Comparison of ENCODE assay signal across 27 mouse cellular contexts in the genomic region with DNA sequence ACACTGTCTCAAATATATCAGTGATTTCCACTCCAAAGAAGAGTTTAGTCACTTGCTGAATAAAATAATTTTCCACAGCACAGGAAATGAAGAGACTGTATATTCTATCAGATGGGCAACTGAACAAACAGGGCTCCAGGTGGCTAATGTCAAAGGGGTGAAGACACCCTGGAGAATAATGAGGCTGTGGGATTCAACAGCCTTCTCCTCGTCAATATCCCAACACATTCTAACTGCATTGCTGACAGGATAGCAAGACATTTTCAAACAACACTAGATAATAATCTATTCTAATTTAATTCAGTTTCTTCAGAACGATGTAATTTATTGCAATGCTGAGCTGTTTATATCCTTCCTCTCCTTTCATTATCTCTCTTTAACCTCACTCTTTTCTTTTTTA.
DNase-seq lines count a peak whose midpoint lies in the region; ATAC-seq and TF ChIP-seq lines count a peak whose summit lies in the region.
"Had no signal": no experiment of that assay in that cellular context is flagged by ENCODE, and none has a peak within 500 bp of the region (broad histone marks: within the 10 kb centered on the region; RNA-seq: fewer than 3 reads in every experiment).

No protein-coding gene starts in this region.

- 30% methylated on average over 2 of the region's 2 CpGs for WGBS in lung, embryonic 14.5 days

- peak; percentile 12 to 16 for DNase-seq in heart, postnatal 10 days
- DNase-seq in heart, adult 11 months: no peak
- DNase-seq in lung, embryonic 14.5 days: peak; percentile 52
- DNase-seq in lung, postnatal 14 days: no peak
- peak; percentile 60 for DNase-seq in MN1 (ENCODE audit: low spot score)
- no peak for DNase-seq in heart, postnatal 4 days
- DNase-seq: adrenal gland, adult 2 months; adrenal gland, postnatal 10 days; adrenal gland, postnatal 25 days; B cell, adult 2 months; cerebellum, adult 11 months; cerebellum, adult 18-20 months; cerebellum, adult 8-10 months; cerebellum, adult 9-11 months; cerebellum, postnatal 14 days; cerebellum, postnatal 36 days; embryo, embryonic 11 days had no signal

- TF ChIP-seq CTCF in lung, embryonic 14.5 days (IDR thresholded peaks at IDR 0.05; ENCODE audit: low read depth): no peak

- no peak overlapping the region for H3K9ac ChIP-seq in lung, embryonic 14.5 days
- H3K9ac ChIP-seq: embryonic facial prominence, embryonic 13.5 days; embryonic facial prominence, embryonic 15.5 days; forebrain, embryonic 12.5 days had no signal

- no peaks in the 10 kb centered on the region for H3K4me1 ChIP-seq in lung, embryonic 14.5 days (ENCODE audit: insufficient read depth)
- H3K4me1 ChIP-seq: embryonic facial prominence, embryonic 13.5 days; embryonic facial prominence, embryonic 15.5 days; forebrain, embryonic 10.5 days; forebrain, embryonic 12.5 days had no signal

- ATAC-seq in lung, embryonic 14.5 days (ENCODE audit: insufficient read depth): peak; percentile 56
- ATAC-seq: CD4-positive, CD25-positive, alpha-beta regulatory T cell, adult 4 months; forebrain, embryonic 14.5 days; forebrain, embryonic 16.5 days had no signal

- no peak overlapping the region for H3K4me3 ChIP-seq in lung, embryonic 14.5 days (ENCODE audit: low read depth, low read length)
- H3K4me3 ChIP-seq: embryonic facial prominence, embryonic 13.5 days; embryonic facial prominence, embryonic 15.5 days; erythroblast, embryonic 14.5 days; forebrain, embryonic 10.5 days; forebrain, embryonic 12.5 days had no signal

- no peaks in the 10 kb centered on the region for H3K36me3 ChIP-seq in lung, embryonic 14.5 days (ENCODE audit: insufficient read depth)
- H3K36me3 ChIP-seq: embryonic facial prominence, embryonic 13.5 days; embryonic facial prominence, embryonic 15.5 days; forebrain, embryonic 10.5 days; forebrain, embryonic 12.5 days; G1E had no signal

- H3K27me3 ChIP-seq in lung, embryonic 14.5 days (ENCODE audit: insufficient read depth, low read length): no peaks in the 10 kb centered on the region
- H3K27me3 ChIP-seq: CH12.LX; embryonic facial prominence, embryonic 13.5 days; embryonic facial prominence, embryonic 15.5 days; forebrain, embryonic 12.5 days had no signal

- H3K27ac ChIP-seq in lung, embryonic 14.5 days (ENCODE audit: low read depth): no peak overlapping the region
- H3K27ac ChIP-seq: embryonic facial prominence, embryonic 13.5 days; embryonic facial prominence, embryonic 15.5 days; forebrain, embryonic 10.5 days; forebrain, embryonic 12.5 days had no signal

- H3K9me3 ChIP-seq in lung, embryonic 14.5 days (ENCODE audit: low read depth, low read length): no peaks in the 10 kb centered on the region
- H3K9me3 ChIP-seq: embryonic facial prominence, embryonic 13.5 days; embryonic facial prominence, embryonic 15.5 days; forebrain, embryonic 10.5 days; forebrain, embryonic 12.5 days; G1E had no signal

- intact Hi-C loops in heart, postnatal 10 days (cut with DNase I): no loop called here

- H3K4me2 ChIP-seq in lung, embryonic 14.5 days: no peak overlapping the region
- H3K4me2 ChIP-seq: embryonic facial prominence, embryonic 13.5 days; embryonic facial prominence, embryonic 15.5 days; forebrain, embryonic 12.5 days had no signal

Comparison
In these comparisons a context has a peak if more than half of its experiments do, and no peak if none do; other contexts are left out.
1. DNase-seq: peak in heart, postnatal 10 days (2 of 2), lung, embryonic 14.5 days (single experiment) and MN1 (single experiment); none in heart, adult 11 months (single experiment), lung, postnatal 14 days (single experiment) and heart, postnatal 4 days (single experiment).